Mouse (Mus musculus): ENCODE measurements at regions not wholly inside any gene's neighbourhood (a gene's known extent, or its start where the extent isn't known, plus 50 kb on each side); places are given as distances from the start of the nearest gene placed in this dataset.

DNA sequence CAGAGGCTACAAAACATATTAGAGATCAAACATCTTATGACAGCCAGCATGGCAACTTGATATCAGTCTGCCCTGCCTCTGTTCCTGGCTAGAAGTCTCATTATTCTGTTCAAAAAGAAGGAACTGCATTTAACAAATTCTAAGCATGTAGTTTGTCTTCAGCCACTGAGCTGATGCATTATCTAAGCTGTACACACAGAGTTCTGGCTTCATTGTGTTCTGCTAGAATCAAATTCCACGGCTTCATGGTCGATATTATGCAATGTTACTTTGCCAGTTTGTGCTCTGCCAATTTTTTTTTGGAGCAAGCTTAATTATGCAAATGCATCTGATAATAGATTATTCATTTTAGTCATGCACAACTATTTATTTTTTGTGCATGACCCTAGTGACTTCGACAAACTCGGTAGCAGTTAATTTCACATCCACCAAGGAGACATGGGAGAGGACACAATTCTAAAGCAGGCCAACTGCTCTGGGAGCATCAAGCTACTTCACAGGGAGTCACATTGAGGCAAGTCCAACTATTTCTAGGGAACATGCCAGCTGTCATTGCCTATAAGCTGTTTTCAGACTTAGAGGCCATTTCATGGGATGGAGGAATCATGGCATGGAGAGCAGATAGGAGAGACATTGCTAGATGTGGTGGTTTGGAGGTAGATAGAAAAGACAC, 360.8 kb downstream of the Kif20b start:
- DNase-seq (ENCODE audit: extremely low spot score in 1 of 2, low spot score in 2 of 2) = no peak
- TF ChIP-seq CTCF (IDR thresholded peaks at IDR 0.05) = no peak
- H3K4me3 ChIP-seq = no peak overlapping the region
- no peak overlapping the region for H3K27ac ChIP-seq
- intact Hi-C loops (cut with DNase I) = no loop called here

DNA sequence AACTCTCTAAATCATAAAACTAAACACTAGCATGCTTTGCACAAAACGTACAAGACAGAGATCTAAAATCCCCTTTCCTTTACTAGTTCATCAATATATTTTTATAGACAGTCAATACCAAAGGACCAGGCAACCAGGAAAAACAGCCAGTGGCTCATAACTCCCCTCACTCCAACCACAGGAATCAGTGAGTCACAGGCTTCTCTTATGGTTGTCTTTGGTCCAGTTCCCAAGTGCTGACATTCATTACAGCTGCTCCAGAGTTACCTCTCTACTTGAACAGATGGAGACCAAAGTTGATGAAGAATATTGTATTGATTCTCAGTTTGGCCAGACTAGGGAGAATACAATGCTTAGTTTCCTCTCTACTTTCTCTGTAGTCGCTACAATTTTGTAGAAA, 376.7 kb downstream of the Kif20b start:
- Histone ChIP-seq H3K27ac (no peak overlapping the region), H3K4me3 (no peak overlapping the region)
- DNase-seq (ENCODE audit: extremely low spot score in 1 of 2, low spot score in 2 of 2) = no peak
- no peak for TF ChIP-seq CTCF (IDR thresholded peaks at IDR 0.05)
- intact Hi-C loops (cut with DNase I) = no loop called here

- intact Hi-C loops (cut with DNase I) = loop anchor here (5.0 to 10.0 kb wide), 2 partner anchors 140 to 308 kb away; no protein-coding TSS in a partner anchor
- no peak for TF ChIP-seq CTCF (IDR thresholded peaks at IDR 0.05)
- Histone ChIP-seq H3K4me3 (no peak overlapping the region), H3K27ac (no peak overlapping the region)
- DNase-seq (ENCODE audit: extremely low spot score in 1 of 2, low spot score in 2 of 2) = no peak
Observed at GRCm38 (mm10) chr19:35302723-35303270, 380.6 kb downstream of the Kif20b start.

Small RNA genes in the stretch of these regions (microRNA-seq; reads per million reads assigned to microRNA genes)
- 0 reads per million in 2 experiments for gene Gm23075

Data from left cerebral cortex, adult 2 months (tissue).